Mouse (Mus musculus) gastrocnemius, adult 8-10 months (tissue): ENCODE measurements around the gene Neurl1a. TPM values are rescaled to one million over a fixed set of nuclear protein-coding genes. Genes with fewer than 3 reads are reported as not detected.

Experiments used
- DNase-seq, 2 experiments: peaks; one replicate each; pipeline ENCODE4 v3.0.0; 2022; ENCODE audit warnings: low spot score in 2 of 2
- total RNA-seq, 4 experiments: library from RNA; stranded (reverse); gene quantifications; 2 replicates each; pipeline ENCODE4 v1.2.4; 2022

Gene Neurl1a
- total RNA-seq, 4 experiments from 2014 or later = 127 to 155 (median 146) TPM

DNA sequence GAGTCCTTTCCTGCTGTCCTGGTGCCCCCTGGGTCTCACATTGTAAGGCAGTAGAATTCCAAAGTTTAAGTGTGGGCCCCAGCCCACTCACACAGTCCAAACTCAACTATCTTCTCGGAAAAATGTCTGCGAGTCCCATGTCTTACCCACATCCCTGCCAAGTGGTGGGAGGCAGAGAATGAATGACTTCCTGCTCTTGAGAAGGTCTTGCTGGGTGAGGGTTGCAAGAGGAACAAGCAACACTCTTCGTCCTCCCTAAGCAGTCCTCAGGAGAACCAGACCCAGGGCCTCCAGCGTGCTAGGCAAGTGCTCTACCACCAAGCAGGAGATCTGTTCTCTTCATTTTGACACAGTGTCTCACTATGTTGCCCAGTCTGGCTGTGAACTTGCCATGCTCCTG lies 63.6 kb downstream of the Neurl1a start:
- DNase-seq = no peak

DNA sequence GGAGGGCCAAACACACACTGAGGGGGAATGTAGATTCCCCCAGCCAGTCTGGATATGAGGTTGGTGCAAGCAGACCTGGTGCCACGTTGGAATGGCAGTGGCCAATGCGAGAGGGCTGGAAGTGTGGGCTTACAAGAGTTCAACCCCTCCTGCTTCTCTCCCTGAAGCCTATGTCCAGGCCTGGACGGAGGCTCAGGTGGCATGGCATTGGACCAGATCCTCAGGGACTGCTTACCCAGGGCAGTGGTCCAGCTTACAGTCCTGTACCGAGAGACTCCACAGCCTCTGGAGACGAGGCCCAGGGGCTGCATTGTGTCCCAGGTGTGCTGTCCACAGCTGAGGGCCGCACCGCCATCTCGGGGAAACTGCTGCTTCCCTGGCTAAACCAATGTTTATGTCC lies 66.9 kb downstream of the Neurl1a start:
- no peak for DNase-seq

DNA sequence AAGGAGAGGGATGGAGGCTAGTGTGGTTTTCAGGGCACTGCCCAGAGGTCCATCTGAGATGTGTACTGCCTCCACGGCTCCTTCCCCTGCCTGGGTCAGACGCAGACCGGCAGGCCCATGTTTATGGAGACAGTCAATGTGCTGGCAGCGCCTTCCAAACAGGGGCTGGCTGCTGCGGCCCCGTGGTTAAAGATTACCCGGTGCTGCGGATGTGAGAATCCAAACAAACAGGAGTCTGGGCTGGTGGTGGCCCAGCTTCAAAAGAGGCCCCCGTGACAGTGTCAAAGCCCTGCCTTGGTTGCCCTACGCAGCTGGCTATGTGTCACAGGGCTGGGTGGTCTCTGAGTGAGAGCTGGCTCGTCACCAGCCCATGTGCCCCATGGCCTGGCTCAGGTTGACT lies 69.2 kb downstream of the Neurl1a start:
- no peak for DNase-seq

DNA sequence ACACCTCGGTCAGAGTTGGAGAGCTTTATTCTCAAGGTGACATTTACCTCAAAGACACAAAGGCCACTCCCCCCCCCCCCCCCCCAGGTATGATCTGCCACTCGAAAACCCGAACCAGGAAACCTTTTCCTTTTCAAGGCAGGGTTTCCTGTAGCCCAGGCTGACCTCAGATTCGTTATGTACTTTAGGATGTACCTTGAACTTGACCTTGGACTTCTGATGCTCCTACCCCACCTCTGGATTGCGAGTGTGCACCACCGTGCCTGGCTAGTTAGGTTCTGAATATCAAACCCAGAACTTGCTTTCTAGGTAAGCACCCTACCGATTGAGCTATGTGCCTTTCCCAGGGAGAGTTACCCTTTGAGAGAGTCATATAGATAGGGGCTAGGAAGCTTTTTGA lies 69.7 kb downstream of the Neurl1a start:
- no peak for DNase-seq

DNA sequence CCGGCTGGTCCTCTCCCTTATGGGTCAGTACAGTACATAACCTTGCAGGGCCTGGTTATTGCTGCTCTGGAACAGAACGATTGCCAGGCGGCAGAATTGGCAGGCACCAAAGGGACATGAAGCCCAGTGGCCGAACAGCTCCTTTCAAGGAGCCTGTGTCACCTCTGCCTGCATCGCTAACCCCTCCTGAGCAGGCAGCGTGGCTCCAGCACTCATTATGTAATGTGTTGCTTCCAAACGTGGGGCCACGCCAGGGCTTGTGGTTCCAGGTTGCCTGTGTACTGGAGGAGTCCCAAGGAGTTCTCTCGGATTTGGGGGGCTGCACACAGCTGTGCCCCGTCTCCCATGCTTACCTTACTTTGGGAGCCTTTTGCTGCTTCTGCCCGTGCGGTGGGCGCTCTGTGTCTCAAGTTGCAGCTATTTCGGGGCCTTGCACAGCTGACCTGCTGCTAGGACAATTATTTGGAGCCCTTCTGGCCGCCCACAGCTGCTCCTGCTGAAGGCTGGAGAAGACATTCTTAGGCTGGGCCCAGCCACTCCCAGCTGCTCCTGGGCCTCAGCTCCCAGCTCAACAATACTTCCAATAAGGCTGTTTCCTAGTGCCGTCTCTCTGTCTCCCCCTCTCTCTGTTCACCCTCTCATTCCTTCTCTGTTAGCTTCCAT lies 70.4 kb downstream of the Neurl1a start:
- peak; percentile 45 to 73 for DNase-seq

DNA sequence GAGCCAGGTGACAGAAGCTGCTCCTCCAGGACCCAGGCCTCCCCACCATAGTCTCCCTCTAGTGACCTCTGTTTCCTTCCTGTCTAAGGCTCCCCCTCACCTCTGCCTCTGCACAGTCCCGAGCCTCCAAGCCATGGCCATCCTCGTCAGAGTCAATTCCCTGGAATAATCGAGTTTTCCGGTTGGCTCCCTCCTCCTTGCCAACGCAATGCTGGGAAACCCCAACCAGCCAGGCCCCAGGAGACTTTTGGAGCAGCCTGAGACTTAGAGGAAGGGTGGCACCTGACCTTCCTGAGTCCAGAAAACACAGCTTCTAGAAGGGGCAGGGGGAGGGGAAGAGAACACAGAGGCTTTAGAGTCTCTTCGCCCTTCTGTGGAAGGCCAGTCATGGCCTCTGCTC lies 72.3 kb downstream of the Neurl1a start:
- DNase-seq = no peak

DNA sequence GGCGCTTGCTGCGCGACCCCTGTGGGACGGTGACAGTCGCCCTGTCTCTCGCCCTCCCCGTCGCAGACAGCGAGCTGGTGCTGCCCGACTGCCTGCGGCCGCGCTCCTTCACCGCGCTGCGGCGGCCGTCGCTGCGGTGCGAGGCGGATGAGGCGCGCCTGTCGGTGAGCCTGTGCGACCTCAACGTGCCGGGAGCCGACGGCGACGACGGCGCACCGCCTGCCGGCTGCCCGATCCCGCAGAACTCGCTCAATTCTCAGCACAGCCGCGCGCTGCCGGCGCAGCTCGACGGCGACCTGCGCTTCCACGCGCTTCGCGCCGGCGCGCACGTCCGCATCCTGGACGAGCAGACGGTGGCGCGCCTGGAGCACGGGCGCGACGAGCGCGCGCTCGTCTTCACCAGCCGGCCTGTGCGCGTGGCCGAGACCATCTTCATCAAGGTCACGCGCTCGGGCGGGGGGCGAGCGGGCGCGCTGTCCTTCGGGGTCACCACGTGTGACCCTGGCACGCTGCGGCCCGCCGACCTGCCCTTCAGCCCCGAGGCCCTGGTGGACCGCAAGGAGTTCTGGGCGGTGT lies 74.5 kb downstream of the Neurl1a start:
- no peak for DNase-seq

DNA sequence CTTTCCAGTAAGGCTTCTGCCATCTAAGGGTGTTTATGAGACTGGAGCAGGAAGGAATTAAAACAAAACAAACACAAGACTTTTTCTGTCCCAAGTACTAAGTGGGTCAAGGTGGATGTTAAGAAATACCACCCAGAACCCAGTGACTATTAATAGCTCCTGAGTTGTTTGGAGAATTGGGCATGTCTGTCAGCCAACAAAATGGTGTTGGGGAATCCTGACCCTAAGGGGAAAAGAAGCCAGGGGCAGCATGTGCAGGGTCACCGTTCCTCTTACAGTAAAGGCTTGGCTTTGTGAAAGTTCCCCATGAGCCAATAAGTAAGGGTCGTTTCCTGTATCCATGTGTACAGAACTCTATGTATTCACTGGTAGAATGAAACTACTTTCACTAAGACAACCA lies 76.4 kb downstream of the Neurl1a start:
- DNase-seq = no peak

DNA sequence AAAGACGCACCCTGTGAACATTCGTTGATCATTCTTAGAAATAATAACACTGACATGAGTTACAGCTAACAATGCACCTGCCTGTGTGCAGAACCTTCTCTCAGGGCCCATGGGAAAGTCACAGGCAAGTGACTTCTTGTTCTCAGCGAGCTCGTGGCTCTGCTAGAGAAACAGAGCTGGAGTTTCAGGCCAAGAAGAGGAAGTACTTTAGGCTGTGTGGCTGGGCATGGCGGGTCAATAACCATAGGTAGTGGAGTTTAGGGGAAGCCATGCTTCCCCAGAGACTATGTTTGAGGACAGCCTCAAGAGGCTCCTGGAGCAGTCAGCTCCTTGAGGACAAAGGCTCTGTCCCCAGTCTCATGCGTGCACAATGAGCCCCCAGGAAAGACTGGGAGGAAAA lies 77.3 kb downstream of the Neurl1a start:
- DNase-seq = no peak

DNA sequence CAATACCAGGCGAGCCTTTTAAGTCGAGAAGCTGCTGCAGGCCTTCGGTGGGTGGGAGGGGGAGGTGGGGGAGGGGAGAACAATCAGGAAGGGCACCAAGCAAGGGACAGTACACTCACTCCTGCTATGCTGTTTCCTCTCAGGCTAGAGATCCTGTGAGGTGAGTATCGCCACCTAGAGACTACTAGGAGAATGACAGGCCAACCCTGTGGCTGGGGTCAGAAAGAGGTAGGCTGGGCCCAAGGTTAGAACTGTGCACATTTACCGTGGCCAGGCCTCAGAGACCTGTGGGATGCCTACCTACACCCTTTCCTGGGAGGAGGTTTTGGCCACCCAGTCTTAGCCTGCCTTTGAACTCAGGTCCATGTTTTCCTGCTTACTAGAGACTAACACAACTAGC lies 81.0 kb downstream of the Neurl1a start:
- DNase-seq = no peak

DNA sequence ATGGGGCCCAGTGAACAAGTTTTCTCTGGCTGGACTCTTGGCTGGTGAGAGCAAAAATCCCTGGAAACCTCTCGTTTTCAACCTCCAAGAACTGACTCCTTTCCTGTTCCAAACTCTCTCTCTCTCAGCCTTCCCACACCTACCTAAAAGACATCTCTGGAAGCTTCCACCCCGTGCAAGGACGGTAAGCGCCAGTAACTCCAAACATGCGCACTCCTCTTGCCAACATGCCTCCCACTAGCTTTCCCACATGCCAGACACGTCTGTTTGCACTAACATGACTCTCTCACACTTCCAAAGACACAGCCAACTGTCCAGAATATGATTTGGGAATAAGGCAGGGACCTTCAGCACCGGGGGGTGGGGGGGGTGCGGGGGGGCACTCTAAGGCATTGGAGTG lies 82.6 kb downstream of the Neurl1a start:
- DNase-seq = no peak

DNA sequence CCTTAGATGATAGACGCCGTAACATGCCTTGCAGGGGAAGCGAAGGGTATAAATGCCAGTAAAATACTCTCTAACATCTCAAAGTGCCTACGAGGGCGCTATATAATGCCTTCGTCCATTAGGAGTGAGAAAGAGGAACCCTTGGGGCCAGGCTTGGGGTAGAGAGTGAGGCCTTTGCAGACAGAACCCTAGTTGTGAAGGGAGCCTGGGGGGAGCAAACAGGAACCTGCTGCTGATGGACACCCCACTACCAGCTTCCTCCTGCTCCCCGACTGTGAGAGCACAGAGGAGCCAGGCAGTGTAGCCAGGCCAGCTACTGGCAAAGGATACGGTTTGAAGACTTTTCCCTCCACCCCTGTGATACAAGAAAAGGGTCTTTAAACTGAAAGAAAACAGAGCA lies 85.0 kb downstream of the Neurl1a start:
- no peak for DNase-seq

DNA sequence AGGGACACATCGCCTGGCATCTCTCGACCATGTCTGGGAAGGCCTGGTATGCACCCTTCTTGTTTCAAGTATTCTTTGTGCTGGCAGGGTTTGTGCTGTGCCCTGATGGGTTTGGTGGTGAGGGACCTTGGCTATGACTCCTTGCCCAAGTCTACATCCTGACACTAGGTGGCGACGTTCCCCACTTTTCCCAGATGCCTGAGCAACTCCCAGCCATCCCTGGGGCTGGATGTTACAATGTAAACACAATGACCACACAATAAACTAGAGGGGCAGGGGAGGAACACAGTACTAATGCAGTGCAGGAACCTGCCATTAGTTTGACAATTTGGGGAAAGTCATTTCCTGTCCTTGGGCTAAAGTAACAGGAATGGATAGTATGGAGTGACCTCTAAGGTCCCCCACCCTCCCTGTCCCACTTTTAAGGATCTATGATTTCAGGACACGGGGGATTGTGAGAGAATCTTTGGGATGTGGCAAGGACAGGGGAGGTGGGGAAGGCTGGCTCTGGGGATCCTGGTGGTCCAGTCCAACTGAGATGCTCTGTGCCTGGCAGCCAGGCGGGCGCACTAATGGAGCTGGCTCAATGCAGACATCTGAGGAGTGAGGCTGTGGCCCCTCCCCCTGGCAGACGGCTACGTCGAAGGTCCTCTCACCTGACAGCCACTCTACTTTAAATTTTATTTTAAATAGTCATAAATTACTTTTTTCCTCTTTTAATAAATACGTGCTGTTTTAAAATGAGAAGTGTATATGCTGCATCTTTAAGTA lies 85.9 kb downstream of the Neurl1a start:
- peak; percentile 42 to 54 for DNase-seq

DNA sequence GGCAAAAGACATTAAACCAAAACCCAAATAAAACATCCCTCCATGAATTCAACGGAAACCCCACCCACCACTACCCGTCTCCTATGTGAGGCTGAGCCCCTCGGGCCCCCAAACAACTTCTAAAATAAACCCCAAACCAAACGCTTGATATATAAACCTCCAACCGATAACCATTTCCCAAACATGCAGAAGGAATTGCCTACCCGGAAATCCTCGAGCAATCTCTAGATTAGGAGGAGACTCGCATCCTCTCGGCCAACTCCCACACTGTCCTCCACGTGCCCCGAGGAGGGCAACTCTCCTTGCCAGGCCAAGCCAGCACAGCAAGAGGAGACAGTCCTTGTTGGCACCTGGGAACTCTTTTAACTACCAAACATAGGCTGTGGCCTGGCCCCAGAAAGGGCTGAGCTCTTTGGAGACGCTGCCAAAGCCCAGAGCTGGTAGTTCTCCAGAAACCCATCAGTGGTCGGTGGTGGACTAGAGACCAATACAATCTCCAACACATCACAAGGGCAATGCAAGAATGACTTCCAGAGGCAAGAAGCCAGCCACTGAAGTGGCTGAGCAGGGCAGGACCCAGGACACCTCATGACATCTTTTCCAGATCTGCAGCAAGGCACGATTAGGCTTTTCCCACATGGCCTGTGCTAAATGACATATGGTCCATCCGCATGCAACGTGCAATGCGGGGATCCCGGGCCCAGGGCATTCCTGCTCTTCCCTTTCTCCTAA lies 87.6 kb downstream of the Neurl1a start:
- DNase-seq = no peak

DNA sequence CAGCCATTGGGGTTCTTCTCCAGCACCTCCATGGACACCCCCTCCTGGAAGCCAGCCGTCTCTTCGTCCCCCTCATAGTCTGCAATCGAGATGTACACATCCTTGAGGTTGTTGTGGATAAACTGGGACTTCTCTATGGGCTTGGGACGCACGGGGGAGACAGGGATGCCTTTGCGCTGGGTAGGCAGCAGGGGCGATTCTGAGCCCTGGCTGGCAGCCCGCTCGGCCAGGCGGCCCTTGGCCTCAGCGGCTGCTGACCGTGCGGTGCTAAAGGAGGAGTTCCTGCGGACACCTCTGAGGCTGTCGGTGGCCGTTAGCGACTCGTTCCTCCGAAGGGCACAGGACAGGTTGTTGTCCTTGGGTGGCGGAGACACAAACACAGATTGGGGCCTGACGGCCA lies 88.4 kb downstream of the Neurl1a start:
- DNase-seq = no peak

DNA sequence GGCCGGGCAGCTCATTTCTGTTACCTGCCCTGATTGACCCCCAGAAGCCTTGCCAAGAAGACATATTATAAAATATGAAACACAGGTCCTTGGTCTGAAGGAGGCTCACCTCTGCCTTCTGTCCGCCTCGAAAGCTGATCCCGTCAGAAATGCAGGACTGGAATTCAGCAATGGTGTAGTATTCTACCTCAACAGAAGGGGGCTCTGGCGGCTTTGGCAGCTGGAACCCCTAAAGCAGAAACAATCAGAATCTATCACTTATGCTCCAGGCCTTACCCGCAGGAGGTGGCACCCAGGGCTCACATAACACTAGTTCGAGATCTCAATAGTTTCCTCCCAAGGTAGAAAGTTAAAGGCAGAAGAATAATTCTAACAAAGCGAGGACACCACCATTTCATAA lies 91.1 kb downstream of the Neurl1a start:
- no peak for DNase-seq

DNA sequence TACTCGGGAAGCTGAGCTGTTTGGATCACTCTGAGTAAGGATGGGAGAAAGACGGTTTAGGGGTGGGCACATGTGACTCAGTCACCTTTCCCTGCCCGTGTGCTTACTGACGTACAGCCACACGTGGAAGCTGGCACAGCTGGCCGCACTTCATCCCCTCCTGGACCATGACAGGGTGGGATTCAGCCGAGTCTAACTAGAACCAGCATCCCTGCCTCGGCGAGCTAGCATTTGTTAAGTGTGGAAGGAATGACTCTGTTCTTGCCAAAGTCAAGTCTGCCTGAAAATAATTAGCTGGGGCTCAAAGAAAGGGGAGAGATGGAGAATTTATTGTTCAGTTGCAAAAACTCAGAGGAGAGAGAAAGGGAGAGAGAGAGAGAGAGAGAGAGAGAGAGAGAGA lies 91.9 kb downstream of the Neurl1a start:
- no peak for DNase-seq

DNA sequence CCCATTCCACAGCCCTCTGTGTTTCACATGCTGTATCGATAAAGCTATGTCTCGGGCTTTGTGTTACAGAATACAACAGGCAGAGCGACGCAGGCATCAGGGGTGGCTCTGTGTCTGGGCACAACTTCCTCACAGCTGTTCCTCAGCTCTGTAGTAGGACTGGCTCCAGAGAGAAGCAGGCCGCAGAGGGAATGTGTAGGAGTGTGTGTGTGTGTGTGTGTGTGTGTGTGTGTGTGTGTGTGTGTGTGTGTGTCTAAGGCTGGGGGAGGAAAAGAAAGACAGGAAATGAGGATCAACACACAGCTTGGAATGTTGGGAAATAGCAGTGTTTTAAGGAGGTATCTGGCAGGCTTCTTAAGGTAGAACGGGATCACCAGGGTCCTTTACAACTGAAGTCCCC lies 98.1 kb downstream of the Neurl1a start:
- DNase-seq = no peak

DNA sequence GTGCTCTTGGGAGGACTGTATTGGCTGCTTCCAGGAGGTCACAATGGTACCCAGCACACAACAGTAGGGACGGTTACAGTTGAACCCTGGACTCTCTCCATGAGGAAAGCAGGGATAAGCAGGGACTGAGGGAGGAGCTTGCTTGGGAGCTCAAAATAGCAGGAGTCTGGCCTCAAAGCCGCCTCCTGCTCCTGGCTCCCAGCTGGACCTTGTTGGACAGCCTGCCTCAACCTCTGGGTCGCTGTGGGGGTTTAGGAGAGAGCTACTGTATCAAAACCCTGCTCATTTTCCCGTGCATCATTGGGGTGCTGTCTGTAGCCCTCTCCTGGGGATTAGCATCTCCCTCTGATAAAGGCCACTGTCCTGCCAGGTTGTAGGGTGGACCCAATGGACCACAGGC lies 100.8 kb downstream of the Neurl1a start:
- no peak for DNase-seq

DNA sequence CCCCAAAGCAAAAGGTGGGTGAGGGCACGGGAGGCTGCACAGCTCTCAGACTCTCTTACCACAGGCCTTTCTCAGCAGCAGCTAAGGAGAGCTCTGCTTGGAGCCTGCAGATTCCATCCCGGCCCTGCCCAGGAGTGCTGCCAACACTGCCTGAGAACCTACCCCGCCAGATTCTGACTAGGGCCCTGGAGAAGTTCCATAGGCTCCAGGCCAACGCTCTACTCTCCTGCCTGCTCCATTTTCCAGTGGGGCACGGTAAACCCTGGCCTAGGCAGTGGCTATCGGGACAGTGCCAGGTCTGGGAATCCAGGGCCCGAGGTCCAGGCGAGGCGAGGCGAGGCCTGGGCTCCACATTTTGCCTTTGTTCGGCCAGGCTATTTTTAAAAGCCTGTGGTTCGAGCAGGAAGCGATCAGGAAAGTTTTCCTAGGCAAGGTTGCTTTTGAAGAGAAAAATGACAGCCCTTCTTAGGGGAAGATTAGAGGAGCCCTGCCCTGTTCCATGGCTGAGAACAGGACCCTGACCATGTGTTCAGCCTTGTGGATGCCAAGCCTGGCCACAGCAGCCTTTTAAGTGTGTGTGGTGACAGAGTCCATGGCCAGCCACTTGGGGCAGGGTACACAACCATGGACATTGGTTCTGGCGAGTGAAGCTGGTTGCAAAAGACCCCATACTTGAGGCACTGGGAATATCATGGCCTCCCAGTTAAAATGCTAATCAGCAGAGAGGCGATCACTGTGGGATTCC lies 101.3 kb downstream of the Neurl1a start:
- DNase-seq = peak; percentile 91 to 95

DNA sequence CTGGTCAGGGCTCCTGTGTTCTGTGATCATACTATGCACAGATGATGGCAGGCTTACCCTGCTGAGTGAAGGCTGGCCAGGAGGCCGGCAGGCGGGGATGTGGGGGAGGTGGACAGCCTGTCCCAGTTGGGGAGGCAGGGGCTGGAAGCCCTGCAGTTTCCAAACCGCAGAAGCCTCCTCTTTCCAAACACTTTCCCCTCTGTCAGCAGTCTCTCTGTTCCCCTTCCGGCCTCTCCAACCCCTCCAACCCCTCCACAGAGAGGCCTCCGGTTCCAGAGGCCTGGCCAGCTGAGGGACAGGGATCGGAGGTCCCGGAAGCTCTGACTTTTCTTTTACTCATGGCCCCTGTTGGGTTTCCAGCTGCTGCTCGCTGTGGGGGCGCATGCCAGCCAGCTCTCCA lies 102.3 kb downstream of the Neurl1a start:
- DNase-seq = no peak

DNA sequence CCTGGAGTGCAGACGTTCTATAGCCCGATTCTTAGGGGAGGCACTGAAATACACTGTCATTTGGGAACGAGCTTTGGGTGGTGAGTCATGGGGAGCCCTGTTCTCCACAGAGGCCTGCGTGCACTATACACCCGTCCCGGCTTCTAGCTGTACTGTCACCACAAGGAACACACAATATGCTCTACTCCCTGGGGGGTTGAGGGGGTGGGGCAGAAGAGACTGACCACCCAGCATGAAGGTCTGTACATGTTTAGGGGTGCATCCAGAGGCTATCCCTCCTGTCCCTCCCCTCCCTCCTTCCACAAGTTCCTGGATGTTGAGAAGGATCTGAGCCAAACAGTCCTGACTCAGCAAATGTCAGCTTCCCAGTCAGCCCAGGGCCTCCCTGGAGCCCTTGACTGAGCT lies 103.4 kb downstream of the Neurl1a start:
- DNase-seq = no peak
